Mouse (Mus musculus) erythroblast, embryonic 14.5 days (primary cell): Measurements from ENCODE around the gene Pdzd7.

ENCODE experiments used
- GATA1 ChIP-seq: IDR thresholded peaks from 2 replicates; pipeline ENCODE4 v1.6.1; 2012; ENCODE audit warnings: low read length, inconsistent platforms, mixed read lengths
- TAL1 ChIP-seq: IDR thresholded peaks from 3 replicates; pipeline ENCODE4 v1.6.1; 2012; ENCODE audit warnings: low read length, inconsistent platforms, mixed read lengths

GRCm38 (mm10) chr19:45012219-45012618, 33.3 kb downstream of the Pdzd7 start:
- no peak for TF ChIP-seq GATA1
- TF ChIP-seq TAL1 = no peak
